Mouse (Mus musculus) cerebellum, postnatal 36 days (tissue): ENCODE data around the gene Gm49394.

Source experiments
- DNase-seq, 2 experiments: peaks; one replicate each; pipeline ENCODE4 v3.0.0; 2021 to 2022; ENCODE audit warnings: mixed read lengths in 2 of 2

The Gm49394 gene

GRCm38 (mm10) chr7:142658681-142659180 is 11.0 kb downstream of the Gm49394 start:
- no peak for DNase-seq

- no peak for DNase-seq
Measured at GRCm38 (mm10) chr7:142657821-142658614, 11.7 kb downstream of the Gm49394 start.

- DNase-seq: no peak
Measured at GRCm38 (mm10) chr7:142657341-142657791, 12.4 kb downstream of the Gm49394 start.

GRCm38 (mm10) chr7:142656055-142656454 is 13.7 kb downstream of the Gm49394 start:
- DNase-seq: no peak

GRCm38 (mm10) chr7:142655633-142656032 is 14.1 kb downstream of the Gm49394 start:
- no peak for DNase-seq

GRCm38 (mm10) chr7:142653726-142654125 is 16.0 kb downstream of the Gm49394 start:
- DNase-seq: no peak

- no peak for DNase-seq
Measured at GRCm38 (mm10) chr7:142646676-142647075, 23.1 kb downstream of the Gm49394 start.

- no peak for DNase-seq
Measured at GRCm38 (mm10) chr7:142645045-142645444, 24.7 kb downstream of the Gm49394 start.

GRCm38 (mm10) chr7:142636178-142636577 is 33.6 kb downstream of the Gm49394 start:
- peak; percentile 22 to 33 for DNase-seq

- DNase-seq: peak; percentile 82 to 83
Measured at GRCm38 (mm10) chr7:142630691-142631090, 39.1 kb downstream of the Gm49394 start.

- no peak for DNase-seq
Measured at GRCm38 (mm10) chr7:142629806-142630205, 39.9 kb downstream of the Gm49394 start.

GRCm38 (mm10) chr7:142622180-142622579 is 47.6 kb downstream of the Gm49394 start:
- no peak for DNase-seq

GRCm38 (mm10) chr7:142613077-142613476 is 56.7 kb downstream of the Gm49394 start:
- no peak for DNase-seq

- peak; percentile 56 to 64 for DNase-seq
Measured at GRCm38 (mm10) chr7:142610627-142611406, 58.9 kb downstream of the Gm49394 start.

GRCm38 (mm10) chr7:142600921-142601320 is 68.8 kb downstream of the Gm49394 start:
- DNase-seq: no peak
